Mouse (Mus musculus): ENCODE data around the gene Socs3.

DNA sequence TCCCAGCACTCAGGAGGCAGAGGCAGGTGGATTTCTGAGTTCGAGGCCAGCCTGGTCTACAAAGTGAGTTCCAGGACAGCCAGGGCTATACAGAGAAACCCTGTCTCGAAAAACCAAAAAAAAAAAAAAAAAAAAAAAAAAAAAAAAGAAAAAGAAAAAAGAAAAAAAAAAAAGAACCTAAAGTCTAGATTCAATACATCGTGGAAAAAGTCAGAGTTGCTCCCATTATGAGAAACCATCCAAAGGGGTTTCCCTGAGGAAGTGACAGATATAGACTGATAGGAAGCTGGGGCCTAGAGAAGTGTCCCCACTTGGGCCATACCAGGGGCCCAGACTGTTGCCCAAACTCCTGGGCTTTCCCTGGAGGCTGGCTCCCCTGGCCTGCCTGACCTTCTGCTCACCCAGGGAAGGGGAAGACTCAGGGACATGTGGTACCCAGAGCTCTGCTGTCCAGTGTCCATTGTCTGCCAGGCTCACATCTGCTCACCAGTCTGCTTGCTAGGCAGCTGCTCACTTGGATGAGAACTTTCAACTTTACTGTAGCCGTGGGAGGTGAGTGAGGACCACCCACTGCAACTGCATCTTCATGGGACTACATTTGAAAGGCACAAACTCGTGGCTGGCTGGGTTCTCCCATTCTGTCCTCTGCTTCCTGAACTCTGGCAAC is 8.0 kb upstream of the Socs3 start:
- TF ChIP-seq CTCF (IDR thresholded peaks at IDR 0.05; ENCODE audit: insufficient read depth, low read depth, low read length), result no peak
- TF ChIP-seq POLR2A (IDR thresholded peaks at IDR 0.05; ENCODE audit: insufficient read depth, low read depth, low read length), result no peak
